Mouse (Mus musculus) retina, adult 2 months (tissue): ENCODE measurements around the gene Dnaic2.

Source experiments
- DNase-seq: peaks from one replicate; pipeline ENCODE4 v3.0.0-alpha.2; 2012; ENCODE audit warnings: low read depth, low spot score

Gene Dnaic2

DNA sequence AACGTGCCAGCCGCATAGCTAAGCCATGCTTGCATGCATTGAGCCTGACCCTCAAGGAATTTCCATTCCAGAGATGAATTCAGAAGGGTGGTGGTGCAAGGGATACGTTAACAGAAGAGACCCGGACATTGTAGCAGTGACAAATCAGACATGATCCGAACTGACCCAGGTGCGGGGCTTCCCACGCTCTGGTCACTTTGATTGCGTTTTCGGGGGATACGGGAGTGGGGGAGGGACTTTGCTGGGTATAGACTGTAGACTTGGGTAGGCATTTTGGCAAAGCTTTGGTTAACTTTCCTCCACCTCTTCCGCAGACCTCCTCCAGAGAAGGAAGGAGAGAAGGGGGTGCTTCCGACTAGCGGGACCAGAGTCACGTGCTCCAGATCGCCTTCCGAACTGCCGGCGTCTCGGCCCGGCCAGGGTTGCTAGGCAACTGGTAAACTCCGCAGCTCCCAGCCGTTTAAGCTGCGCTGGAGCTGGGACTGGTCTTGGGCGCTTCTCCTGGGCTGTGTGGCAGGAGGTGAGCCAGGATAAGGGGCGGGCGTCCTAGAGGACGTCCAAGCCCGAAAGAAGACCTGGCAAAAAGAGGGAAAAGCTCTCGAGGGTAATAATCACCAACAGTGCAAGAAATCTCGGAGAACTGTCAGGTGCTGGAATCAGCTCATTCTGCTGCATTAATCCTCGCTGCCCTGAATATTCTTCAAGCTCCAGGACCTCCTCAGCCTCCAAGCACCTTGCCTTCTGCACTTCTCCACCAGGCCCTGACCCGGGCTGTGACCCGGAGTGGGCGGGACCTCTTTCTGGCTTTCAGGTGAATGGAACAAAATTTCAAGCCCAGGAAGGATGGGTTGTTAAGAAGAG lies at the start of gene Dnaic2:
Gene Dnaic2 (plus strand): TSS at position 444 of the 861 bp plus-strand sequence.
- peak; percentile 56 for DNase-seq

DNA sequence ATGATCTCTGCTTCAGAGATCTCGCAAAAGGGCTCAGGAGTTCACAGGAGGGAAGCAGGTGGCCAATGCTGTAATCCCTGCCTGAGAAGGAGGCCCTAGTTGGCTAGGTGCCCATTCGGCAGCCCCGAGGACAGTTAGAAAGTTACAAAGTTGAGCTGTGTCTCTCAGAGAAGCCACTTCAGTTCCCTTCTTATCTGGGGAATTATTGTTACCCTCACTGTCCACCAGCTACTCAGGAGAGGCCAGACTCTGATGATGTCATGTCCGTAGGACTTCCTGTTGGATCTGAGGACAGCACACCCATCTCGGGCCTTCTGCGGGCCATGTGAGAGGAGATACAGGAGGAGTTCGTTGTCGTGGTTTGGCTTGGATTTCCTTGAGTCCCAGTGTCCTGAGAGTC lies 47.6 kb upstream of the Dnaic2 start:
- no peak for DNase-seq

DNA sequence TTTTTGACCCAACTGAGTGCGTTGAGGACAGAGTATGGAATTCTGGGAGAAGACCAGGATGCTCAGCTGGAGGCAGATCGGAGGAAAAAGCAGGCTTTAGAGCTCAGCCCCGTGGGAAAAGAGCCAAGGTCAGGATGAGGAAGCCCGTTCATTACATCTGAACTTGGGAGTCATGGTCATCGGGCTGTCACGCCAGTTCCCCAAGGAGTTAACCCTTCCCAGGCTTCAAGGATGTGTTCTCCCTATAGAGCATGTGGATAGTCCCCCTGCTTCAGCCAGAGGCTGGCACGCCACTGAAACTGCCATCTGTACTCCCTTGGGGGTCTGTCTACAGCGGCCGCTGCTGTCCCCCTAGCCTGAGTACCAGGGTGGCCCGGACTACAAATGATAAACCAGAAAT lies 46.9 kb upstream of the Dnaic2 start:
- no peak for DNase-seq

DNA sequence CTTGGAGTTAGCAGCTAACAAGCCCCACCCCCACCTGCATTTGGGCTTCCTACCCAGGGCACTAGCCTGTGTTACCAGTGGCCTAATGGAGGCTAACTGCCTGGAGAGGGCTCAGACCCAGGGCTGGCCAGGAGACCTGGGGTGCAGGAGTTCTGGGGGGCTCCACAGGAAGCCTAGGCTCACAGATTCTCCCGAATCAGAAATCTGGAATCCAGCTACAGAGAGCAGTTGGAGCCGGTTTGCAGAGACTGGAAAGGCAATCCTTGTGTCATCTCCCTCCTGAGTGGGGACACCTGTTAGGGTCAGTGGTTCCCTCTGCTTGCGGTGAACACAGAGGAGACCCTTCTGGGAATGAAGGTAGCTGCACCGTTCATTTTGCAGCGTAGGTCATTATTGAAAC lies 46.2 kb upstream of the Dnaic2 start:
- DNase-seq, result no peak

DNA sequence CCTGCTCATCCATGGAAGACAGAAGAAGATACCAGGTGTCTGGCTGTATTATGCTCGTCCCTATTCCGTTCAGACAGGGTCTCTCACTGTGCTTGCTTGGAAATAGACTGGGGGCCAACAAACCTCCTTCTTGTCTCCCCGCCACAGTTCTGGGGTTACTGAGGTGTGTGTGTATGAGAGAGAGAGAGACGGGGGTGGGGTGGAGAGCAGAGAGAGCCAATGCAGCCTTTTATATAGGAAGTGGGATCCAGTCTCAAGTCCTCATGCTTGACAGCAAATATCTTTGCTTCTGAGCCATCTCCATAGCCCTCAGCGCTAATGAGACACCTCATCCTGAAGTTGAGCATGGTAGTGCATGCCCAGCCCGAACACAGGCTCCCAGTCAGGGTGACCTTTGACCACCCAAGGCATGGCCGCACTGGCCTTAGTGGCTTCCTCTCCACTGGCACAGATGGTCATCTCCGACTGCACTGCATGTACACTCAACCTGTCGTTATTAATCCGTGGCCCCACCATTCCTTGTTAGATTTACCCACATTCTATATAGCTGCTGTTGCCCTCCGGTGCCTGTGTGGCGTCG lies 44.8 kb upstream of the Dnaic2 start:
- no peak for DNase-seq

DNA sequence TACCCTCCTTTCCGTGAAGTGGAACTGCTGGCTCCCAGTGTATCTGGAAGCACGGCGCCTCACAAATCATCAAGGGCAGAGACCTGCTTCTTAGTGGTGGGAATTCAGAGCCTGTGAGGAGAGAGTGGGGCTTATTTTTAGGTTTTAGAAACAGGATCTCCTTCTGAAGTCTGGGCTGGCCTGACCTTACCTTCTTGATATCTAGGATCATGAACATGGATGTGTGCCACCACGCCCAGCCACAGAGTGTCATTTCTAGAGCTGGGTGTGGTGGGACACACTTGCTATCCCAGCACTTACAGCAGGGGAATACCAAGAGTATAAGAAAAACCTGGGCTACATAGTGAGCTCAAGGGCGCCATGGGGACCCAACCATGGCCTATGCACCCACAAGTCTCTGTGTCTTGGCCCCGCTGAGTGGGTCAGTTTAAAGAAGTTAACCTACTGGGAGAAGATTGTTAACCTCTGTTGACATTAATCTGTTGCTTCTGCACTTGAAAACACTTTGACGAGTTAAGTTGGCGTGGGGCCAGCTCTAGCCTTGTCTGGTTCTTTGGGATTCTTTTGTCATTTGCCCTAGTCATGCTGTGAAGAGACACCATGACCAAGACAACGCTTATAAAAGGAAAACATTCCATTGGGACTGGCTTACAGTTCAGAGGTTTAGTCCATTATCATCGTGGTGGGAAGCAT lies 44.0 kb upstream of the Dnaic2 start:
- DNase-seq, result no peak

DNA sequence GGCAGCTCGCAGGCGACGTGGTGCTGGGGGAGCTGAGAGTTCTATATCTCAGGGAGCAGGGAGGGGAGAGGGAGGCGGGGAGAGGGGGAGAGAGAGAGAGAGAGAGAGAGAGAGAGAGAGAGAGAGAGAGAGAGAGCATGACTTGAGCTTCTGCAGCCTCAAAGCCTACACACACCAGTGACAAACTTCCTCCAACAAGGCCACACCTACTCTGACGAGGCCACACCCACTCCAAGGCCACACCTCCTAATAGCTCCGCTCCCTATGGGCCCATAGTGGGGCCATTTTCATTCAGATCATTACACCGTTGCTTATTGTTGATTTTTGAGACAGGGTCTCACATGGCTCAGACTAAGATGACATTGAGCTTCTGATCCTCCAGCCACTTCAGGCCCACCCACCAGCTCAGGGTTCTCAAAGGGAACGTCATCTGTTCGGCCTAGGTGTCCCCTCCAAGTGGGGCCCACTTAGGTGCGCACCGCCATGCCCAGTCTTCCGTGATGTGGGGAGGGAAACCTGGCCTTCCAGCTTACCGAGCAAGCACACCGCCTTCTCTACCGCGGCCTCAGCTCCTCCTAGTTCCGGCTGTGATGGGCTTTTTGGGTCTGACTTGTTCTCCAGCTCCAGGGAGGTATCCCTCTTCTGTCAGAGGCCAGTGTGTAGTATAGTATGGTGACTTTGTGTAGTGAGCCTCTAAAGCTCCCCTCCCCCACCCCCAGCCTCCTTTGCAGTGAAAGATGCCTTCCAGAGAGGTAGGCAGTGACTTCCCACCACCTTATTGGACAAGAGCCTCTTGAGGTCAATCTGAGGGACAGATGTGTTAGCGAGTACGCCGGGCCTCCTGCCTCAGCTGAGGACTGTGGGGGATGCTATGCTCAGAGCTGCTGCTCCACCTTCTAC lies 43.2 kb upstream of the Dnaic2 start:
- DNase-seq, result no peak

DNA sequence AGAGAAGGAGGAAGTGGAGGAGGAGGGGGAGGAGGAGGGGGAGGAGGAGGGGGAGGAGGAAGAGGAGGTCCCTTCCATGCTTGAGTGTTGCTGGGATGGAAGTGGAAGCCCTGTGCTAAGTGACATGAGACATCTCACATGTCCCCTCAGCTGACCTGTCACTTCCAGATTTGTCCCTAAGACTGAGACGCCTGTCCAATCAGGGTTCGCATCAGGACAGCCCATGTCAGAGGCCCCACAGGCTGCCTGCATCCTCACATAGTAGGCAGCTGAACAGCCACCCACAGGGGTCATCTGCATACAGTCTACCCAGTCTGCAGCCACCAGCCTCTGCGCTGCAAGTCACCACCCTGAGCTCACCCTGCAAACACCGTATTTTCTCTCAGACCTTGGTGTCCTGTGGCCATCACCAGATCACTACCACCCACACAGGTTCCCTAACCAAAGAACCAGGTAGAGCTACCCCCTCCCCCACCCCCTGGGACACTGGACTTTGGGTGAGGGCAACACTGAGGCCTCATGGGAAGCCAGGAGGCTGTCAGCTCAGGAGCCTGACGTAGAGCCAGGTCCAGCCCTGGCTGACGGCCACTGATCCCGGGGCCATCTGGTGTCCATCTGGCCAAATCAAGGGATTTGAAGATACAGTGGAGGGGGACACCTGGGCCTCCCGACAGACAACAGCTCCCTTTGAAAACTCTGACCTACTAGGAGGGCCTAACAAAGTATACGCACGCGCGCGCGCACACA lies 42.4 kb upstream of the Dnaic2 start:
- peak; percentile 75 for DNase-seq

DNA sequence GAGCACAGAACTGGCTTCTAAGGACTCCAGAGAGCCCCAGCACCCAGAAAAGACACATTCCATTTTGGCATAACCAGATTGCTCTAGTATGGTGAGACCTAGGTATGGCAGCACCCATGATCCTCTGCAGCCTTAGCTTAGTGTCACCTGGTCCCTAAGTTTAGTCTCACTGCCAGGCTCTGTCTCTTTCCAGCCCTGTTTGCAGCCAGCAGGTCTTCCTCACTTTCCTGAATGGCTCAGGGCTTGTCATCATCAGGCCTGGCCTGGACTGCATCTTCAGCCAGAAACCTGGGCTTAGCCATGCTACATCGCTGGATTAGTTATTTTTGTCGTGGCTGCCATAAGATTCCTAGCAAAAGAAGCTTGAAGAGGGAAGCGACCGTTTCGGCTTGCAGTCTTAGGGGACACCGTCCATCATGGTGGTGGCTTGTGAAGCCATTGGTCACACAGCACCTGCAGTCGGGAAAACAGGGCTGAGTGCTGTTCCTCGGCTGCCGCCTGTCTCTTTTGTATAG lies 41.6 kb upstream of the Dnaic2 start:
- no peak for DNase-seq

DNA sequence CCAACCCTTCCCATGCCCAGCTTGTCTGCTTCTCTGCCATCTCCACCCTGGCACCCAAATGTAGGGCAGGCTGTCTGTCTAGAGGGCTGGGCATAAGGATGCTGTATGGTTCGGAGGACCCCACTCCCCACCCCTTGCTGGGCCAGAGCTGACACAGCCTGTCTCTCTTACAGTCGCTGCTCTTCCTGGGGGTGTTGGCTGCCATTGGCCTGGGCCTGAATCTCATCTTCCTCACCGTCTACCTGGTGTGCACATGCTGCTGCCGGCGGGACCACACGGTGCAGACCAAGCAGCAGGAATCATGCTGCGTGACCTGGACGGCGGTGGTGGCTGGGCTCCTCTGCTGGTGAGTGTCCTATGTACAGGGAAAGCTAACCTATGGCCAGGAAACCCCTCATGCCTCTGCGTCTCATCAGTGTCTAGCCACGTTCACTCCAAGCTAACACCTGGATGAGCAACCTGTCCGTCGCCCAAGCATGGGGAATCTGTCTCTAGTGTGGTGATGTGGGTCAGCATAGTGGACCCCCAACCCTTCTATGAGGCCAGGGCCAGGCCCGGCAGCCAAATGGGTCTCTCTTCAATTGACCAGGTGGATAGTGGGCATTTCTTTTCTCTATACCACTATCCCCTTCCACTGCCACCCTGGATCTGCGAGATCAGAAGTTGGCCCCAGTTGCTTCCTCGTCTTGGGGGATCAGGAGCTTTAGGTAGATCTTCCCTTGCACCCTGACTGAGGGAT lies 40.8 kb upstream of the Dnaic2 start:
- no peak for DNase-seq

DNA sequence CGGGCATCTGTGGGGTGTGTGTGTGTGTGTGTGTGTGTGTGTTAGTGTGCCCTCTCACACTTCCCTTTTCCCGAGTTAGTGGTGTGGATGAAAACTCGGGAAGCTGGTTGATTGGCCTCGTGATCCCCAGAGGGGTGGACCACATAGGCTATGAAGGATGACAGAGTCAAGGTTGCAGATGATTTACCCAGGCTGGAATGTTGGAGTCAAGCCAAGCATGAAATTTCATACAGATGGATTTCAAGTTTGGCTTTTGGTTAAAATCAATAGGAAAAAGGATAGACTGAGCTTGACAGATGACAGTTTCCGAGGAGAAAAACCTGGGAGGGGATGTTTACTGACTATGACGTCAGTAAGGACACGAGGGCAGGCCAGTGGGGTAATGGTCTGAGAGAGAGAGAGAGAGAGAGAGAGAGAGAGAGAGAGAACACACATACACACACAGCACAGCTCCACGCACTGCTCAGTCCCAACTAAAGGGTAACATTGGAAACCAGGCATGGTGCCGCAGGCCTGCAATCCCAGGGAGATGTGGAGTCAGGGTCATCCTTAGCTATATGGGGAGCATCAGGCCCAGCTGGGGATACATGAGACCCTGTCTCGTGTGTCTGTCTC lies 39.5 kb upstream of the Dnaic2 start:
- no peak for DNase-seq

DNA sequence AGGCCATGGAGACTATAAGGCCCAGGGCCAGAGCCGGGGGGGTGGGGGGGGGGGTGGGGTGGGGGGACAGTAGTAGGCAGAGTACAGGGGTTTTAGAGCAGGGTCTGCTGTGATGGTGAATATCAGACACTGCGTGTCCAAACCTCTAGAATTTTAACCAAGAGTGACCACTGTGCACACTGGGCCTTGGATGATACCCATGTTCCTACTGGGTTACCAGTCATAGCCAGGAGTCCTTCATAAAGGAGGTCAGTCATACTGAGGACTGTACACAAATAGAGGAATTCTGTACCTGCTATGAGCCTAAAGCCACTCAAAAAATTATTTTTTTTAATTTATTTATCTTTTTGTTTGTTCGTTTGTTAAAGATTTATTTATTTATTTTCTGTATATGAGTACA lies 38.5 kb upstream of the Dnaic2 start:
- no peak for DNase-seq

DNA sequence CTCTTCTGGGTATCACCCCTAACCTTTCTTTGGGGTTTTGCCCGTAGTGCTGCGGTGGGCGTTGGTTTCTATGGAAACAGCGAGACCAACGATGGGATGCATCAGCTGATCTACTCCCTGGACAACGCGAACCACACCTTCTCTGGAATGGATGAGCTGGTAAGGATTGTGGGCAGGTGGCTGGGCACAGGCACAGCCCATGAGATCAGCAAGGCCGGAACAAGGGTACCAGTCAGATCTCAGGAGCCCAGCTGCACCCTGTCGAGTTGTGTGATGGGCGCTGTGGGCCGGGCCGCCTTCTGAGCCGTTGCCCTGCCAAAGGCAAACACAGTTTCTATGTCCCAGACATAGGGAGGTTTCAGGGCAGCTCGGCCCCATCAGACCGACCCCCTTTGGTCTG lies 37.0 kb upstream of the Dnaic2 start:
- DNase-seq, result no peak

DNA sequence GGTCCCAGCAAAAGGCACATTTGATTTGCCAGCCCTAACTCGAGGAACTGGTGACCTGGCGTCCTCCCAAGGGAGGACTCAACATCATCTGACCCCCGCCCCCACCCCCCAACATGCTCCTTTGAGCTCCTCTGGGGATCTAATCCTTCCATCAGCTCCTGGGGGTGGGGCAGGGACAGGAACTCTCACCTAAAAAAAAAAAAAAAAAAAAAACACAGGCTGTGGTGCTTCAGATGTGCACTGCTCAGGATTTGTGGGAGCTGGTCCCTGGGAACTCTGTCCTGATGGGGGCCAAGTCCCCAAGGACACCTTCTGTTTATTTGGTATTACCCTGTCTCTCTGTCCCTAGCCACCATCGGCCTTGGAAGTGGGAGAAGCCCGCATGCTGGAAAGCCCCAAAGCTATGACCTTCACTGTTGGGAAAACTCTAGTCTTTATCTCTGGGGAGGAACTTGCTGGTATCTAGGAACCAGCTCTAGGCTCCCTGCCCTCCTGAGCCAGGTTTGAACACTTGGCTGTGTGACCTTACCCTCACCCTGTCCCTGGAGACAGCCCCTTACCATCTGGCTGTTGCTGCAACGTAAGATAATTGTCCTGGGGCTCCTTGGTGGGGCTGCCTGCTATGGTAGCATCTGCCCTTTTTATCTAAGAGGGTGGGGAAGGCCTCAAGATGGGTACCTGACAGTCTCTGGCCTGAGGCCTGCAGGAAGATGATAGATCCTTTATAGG lies 35.6 kb upstream of the Dnaic2 start:
- DNase-seq, result no peak

DNA sequence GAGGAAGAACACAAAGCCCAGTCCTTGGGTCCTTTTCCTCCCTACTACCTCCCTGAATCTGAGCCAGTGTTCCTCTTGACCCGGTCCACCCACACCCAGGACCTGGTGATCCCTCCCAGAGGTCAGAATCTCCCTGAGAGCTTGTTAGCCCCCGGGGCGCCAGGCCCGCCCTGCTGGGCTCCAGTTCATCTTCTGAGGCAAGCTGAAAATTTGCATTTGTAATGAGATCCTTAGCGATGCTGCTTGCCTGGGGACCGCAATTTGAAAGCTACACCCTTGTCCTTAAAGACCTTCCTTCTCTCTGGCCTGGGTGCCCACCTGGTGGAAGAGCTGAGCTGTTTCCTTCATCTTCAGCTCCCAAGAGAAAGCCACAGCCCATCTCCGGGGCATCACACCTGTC lies 34.6 kb upstream of the Dnaic2 start:
- no peak for DNase-seq

DNA sequence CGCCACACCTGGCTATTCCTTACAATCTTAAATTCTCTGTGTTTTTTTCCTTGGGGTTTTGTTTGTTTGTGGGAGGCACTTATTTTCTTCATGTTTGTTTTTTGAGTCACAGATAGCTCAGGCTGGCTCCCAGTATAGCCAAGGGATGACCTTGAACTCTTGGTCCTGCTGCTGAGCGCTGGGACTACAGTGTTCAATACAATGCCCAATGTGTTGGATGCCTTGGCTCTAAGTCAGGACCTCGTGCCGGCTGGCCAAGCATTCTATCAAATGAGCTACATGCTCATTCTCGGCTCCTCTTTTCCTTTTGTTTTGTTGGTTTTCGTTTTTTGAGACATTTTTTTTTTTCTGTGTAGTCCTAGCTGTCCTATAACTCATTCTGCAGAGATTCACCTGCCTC lies 33.8 kb upstream of the Dnaic2 start:
- no peak for DNase-seq

DNA sequence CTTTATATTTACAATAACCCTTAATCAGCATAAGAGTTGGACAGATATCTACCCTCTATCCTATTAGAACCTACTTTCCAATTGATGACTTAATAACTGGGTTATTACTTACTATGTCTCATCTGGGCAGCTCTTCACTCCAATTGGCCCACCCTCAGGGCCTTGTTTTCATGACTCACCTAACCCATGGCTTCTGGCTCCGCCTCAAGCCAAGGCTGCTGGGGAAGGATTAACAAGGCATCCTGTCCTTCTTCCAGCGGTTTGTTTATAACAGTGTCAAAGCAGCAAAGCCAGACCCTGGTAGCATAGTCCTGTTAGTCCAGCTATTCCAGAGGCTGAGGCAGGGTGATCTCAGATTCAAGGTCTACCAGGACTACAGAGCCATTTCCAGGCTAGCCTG lies 32.8 kb upstream of the Dnaic2 start:
- no peak for DNase-seq

DNA sequence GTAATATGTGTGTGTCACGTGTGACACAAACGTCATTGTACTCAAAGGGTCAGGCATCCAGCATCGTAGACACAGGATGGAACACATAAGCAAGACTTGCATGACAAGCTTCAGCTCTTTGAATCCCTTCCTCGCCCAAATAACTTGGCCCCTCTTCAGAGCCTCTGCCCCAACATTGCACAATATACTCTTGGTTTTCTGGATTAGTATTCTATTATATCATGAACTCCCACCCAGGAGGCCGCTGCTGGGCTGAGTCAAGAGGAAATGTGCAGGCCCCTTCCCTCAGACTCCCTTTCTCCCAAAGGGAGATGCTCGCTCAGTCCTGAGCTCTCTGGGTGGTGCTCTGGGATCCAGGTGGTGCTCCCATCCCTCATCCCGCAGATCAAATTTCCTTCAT lies 28.7 kb upstream of the Dnaic2 start:
- no peak for DNase-seq

DNA sequence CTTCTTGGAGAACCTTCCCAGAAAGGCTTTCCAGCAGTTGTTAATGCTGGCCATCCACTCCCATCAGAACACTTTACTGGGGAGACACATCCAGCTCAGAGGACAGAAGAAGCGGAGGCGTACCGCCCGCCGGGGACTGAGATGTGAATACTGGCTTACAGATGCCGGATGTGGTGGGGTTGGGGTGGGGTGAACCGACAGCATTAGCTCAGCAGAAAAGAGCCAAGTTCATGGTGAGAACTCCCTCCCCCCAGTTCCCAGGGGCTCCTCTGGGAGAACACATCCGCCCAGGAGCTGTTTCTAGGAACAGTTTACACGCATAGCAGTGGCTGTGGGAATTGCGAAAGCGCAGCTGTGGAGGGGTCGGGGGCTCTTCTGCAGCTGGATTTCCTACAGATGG lies 27.7 kb upstream of the Dnaic2 start:
- no peak for DNase-seq
